Comparison of ENCODE assay signal across 15 mouse cellular contexts in the genomic region with DNA sequence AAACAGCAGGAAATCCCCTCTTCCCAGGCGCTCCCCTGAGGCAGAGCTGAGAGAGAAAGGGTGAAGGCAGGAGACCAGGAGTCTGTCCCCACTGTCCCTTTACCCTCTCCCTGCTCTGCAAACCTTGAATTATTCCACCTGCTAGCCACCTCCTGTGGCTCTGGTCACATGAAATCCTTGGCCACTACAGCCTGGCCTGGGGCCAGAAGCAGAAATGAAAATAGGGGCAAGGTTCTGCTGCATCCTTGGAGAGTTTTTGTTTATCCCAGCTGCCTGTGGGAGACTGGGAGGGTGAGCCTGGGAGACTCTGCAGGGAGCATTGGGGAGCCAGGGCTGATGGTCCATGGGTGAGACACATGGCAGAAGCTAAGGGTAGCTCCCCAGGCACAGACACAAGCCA.
DNase-seq lines count a peak whose midpoint lies in the region; ATAC-seq and TF ChIP-seq lines count a peak whose summit lies in the region.
"Had no signal": no experiment of that assay in that cellular context is flagged by ENCODE, and none has a peak within 500 bp of the region (broad histone marks: within the 10 kb centered on the region; RNA-seq: fewer than 3 reads in every experiment).

No protein-coding gene starts in this region.

- no peaks in the 10 kb centered on the region for H3K36me3 ChIP-seq in kidney, embryonic 16.5 days (ENCODE audit: insufficient read depth, low read length)
- H3K36me3 ChIP-seq in liver, embryonic 13.5 days: no peaks in the 10 kb centered on the region
- H3K36me3 ChIP-seq in hindbrain, embryonic 16.5 days (ENCODE audit: control insufficient read depth, insufficient read depth, low read length): no peaks in the 10 kb centered on the region
- H3K36me3 ChIP-seq: embryonic facial prominence, embryonic 13.5 days; forebrain, embryonic 10.5 days; limb, embryonic 10.5 days; neural tube, embryonic 12.5 days; stomach, embryonic 15.5 days had no signal

- in situ Hi-C loops in Patski (cut with MboI; ENCODE audit: low pct_unique_long_range_greater_than_20kb): no loop called here

- POLR2A ChIA-PET in Patski (lab: Charles Lee): interaction anchor here (0.7 kb wide), 1 partner anchor 9 kb away, joined by 4 read pairs; no protein-coding TSS in a partner anchor

- ATAC-seq in kidney, embryonic 16.5 days (ENCODE audit: low FRiP score, low TSS enrichment): no peak
- peak; percentile 67 for ATAC-seq in Patski
- ATAC-seq in liver, embryonic 13.5 days (ENCODE audit: low read depth): no peak
- ATAC-seq in hindbrain, embryonic 16.5 days: no peak

- no peak overlapping the region for H3K4me3 ChIP-seq in kidney, embryonic 16.5 days (ENCODE audit: low read length)
- no peak overlapping the region for H3K4me3 ChIP-seq in liver, embryonic 13.5 days (replicated peaks)
- no peak overlapping the region for H3K4me3 ChIP-seq in hindbrain, embryonic 16.5 days (ENCODE audit: low read length)
- H3K4me3 ChIP-seq: embryonic facial prominence, embryonic 13.5 days; forebrain, embryonic 10.5 days; limb, embryonic 10.5 days; neural tube, embryonic 12.5 days; stomach, embryonic 15.5 days had no signal

- CTCF ChIA-PET in Patski (lab: Charles Lee): interaction anchor here (1.2 kb wide), 1 partner anchor 13 kb away, joined by 4 read pairs; no protein-coding TSS in a partner anchor

- no peak overlapping the region for H3K4me2 ChIP-seq in kidney, embryonic 16.5 days (replicated peaks; ENCODE audit: low read depth, low read length)
- no peak overlapping the region for H3K4me2 ChIP-seq in liver, embryonic 13.5 days
- H3K4me2 ChIP-seq in hindbrain, embryonic 16.5 days (ENCODE audit: low read length): no peak overlapping the region
- H3K4me2 ChIP-seq: embryonic facial prominence, embryonic 13.5 days; neural tube, embryonic 12.5 days; stomach, embryonic 15.5 days had no signal

- H3K9me3 ChIP-seq in kidney, embryonic 16.5 days (ENCODE audit: low read length): 0 out of 2 replicates have a peak, but pooled peaks cover 4% of the 10 kb centered on the region
- H3K9me3 ChIP-seq in liver, embryonic 13.5 days (replicated peaks): peaks cover 10% of the 10 kb centered on the region; the same call in 1 of the 2 replicates
- H3K9me3 ChIP-seq in hindbrain, embryonic 16.5 days (ENCODE audit: control insufficient read depth, low read length): no peaks in the 10 kb centered on the region
- H3K9me3 ChIP-seq: embryonic facial prominence, embryonic 13.5 days; limb, embryonic 10.5 days; stomach, embryonic 15.5 days had no signal

- no peaks in the 10 kb centered on the region for H3K27me3 ChIP-seq in kidney, embryonic 16.5 days (ENCODE audit: insufficient read depth, low read length)
- no peaks in the 10 kb centered on the region for H3K27me3 ChIP-seq in Patski
- H3K27me3 ChIP-seq in liver, embryonic 13.5 days: 0 out of 2 replicates have a peak, but pooled peaks cover 3% of the 10 kb centered on the region
- H3K27me3 ChIP-seq in hindbrain, embryonic 16.5 days (replicated peaks; ENCODE audit: control insufficient read depth, insufficient read depth, low read length): no peaks in the 10 kb centered on the region; the same call in 1 of the 2 replicates

- no peak for TF ChIP-seq CTCF in Patski (IDR thresholded peaks at IDR 0.05)

- peak; percentile 87 for DNase-seq in kidney, adult 18-20 months
- no peak for DNase-seq in Patski (ENCODE audit: low read depth, low spot score)
- DNase-seq in adrenal gland, postnatal 36 days: peak; percentile 64 to 68
- DNase-seq in liver, embryonic 13.5 days: no peak
- no peak for DNase-seq in frontal cortex, postnatal 14 days (ENCODE audit: low spot score in 2 of 2)
- DNase-seq: cerebellum, adult 11-12 months; gastrocnemius, postnatal 14 days; retina, postnatal 1 day had no signal

- 75% methylated on average over 1 of the region's 1 CpGs for WGBS in kidney, embryonic 16.5 days
- WGBS in liver, embryonic 13.5 days (ENCODE audit: insufficient replicate concordance): 83% methylated on average over 1 of the region's 1 CpGs
- WGBS in hindbrain, embryonic 16.5 days: 60% methylated on average over 1 of the region's 1 CpGs

- peaks cover 8% of the 10 kb centered on the region; the same call in 1 of the 2 replicates for H3K4me1 ChIP-seq in kidney, embryonic 16.5 days (ENCODE audit: insufficient read depth, low read length)
- peaks cover 59% of the 10 kb centered on the region for H3K4me1 ChIP-seq in liver, embryonic 13.5 days (replicated peaks)
- H3K4me1 ChIP-seq in hindbrain, embryonic 16.5 days (ENCODE audit: control insufficient read depth, insufficient read depth, low read depth, low read length): peaks cover 8% of the 10 kb centered on the region

- H3K9ac ChIP-seq in kidney, embryonic 16.5 days (replicated peaks; ENCODE audit: low read length): no peak overlapping the region
- H3K9ac ChIP-seq in liver, embryonic 13.5 days: no peak overlapping the region
- H3K9ac ChIP-seq in hindbrain, embryonic 16.5 days (ENCODE audit: low read depth, low read length): no peak overlapping the region
- H3K9ac ChIP-seq: embryonic facial prominence, embryonic 13.5 days; neural tube, embryonic 12.5 days; stomach, embryonic 15.5 days had no signal

- no peak overlapping the region for H3K27ac ChIP-seq in kidney, embryonic 16.5 days (ENCODE audit: low read length)
- H3K27ac ChIP-seq in liver, embryonic 13.5 days: 0 out of 2 replicates have a peak overlapping the region, but pooled peaks have one; percentile 5
- H3K27ac ChIP-seq in hindbrain, embryonic 16.5 days (ENCODE audit: low read depth, low read length): no peak overlapping the region
- H3K27ac ChIP-seq: embryonic facial prominence, embryonic 13.5 days; forebrain, embryonic 10.5 days; limb, embryonic 10.5 days; neural tube, embryonic 12.5 days; stomach, embryonic 15.5 days had no signal

Comparison
In these comparisons a context has a peak if more than half of its experiments do, and no peak if none do; other contexts are left out.
1. DNase-seq: peak in kidney, adult 18-20 months (single experiment) and adrenal gland, postnatal 36 days (2 of 2); none in Patski (single experiment), liver, embryonic 13.5 days (single experiment) and frontal cortex, postnatal 14 days (0 of 2).